Mouse (Mus musculus) kidney, adult 2 months (tissue): ENCODE data around the gene Dhx38. TPM values are rescaled to one million over a fixed set of nuclear protein-coding genes. Genes with fewer than 3 reads are reported as not detected.

ENCODE experiments used
- DNase-seq: peaks from one replicate; pipeline ENCODE4 v3.0.0; 2021
- H3K27ac ChIP-seq: fragments of 200-500 bp; 2 replicates; pipeline ENCODE4 v1.5.1; 2012; ENCODE audit warnings: low read depth, low read length, control low read depth, inconsistent platforms; ENCODE audit not compliant: insufficient read depth
- H3K27me3 ChIP-seq: fragments of 200-500 bp; replicated peaks from 2 replicates; pipeline ENCODE4 v1.6.1; 2012; ENCODE audit warnings: mild to moderate bottlenecking, moderate library complexity, low read length, inconsistent platforms; ENCODE audit not compliant: control insufficient read depth, insufficient read depth
- H3K36me3 ChIP-seq: fragments of 200-500 bp; 2 replicates; pipeline ENCODE4 v1.6.1; 2012; ENCODE audit warnings: mild to moderate bottlenecking, moderate library complexity, low read length, inconsistent platforms; ENCODE audit not compliant: control insufficient read depth, insufficient read depth
- H3K4me1 ChIP-seq: fragments of 200-500 bp; 2 replicates; pipeline ENCODE4 v1.6.1; 2011; ENCODE audit warnings: low read length; ENCODE audit not compliant: control insufficient read depth, insufficient read depth
- H3K4me3 ChIP-seq: fragments of 200-500 bp; 2 replicates; pipeline ENCODE4 v1.5.1; 2011; ENCODE audit warnings: mild to moderate bottlenecking, low read depth, low read length, control low read depth; ENCODE audit not compliant: insufficient read depth
- CTCF ChIP-seq: fragments of 200-500 bp; conservative IDR thresholded peaks from 2 replicates; pipeline ENCODE4 v1.5.1; 2011; ENCODE audit warnings: low read depth, mild to moderate bottlenecking, control low read depth, low read length, moderate library complexity, mixed read lengths; ENCODE audit not compliant: insufficient read depth, insufficient read length
- POLR2A ChIP-seq: fragments of 200-500 bp; IDR thresholded peaks from one replicate; pipeline ENCODE4 v1.6.1; 2011; ENCODE audit warnings: low read depth, low read length, control low read depth
- WGBS: fragments of 180-500 bp; shearing (Covaris S2); methylation state at CpG from one replicate; pipeline ENCODE4 v1.1.7; 2018; 5-methylcytosine and 5-hydroxymethylcytosine counted together
- polyA plus RNA-seq: library from polyadenylated mRNA; depleted of rRNA; stranded (reverse); fragments of >200 nt; gene quantifications from 2 replicates; pipeline ENCODE4 v1.2.3, GENCODE M21; 2012

Dhx38 gene
- polyA plus RNA-seq, 1 experiment: 14.6 TPM

- no peak overlapping the region for H3K27ac ChIP-seq
- no peak for DNase-seq
- no peak for TF ChIP-seq CTCF
Measured at GRCm38 (mm10) chr8:109584293-109584692, 18.6 kb upstream of the Dhx38 start.

GRCm38 (mm10) chr8:109578900-109579301 lies 13.2 kb upstream of the Dhx38 start, which contains the start of gene Hp:
Gene Hp (minus strand): TSS chr8:109579172.
- Histone ChIP-seq H3K4me3 (no peak within 1 kb of the TSS), H3K27me3 (no peaks in the 10 kb centered on the region), H3K4me1 (no peaks in the 10 kb centered on the region), H3K36me3 (no peaks in the 10 kb centered on the region), H3K27ac (no peak within 1 kb of the TSS)
- TF ChIP-seq CTCF (no peak), POLR2A (no peak)
- 33% methylated on average over 8 of the region's 8 CpGs for WGBS
- peak; percentile 5 for DNase-seq

More at GRCm38 (mm10) chr8:109584293-109584692, 18.6 kb upstream of the Dhx38 start:
- Histone ChIP-seq H3K27me3 (no peaks in the 10 kb centered on the region), H3K36me3 (no peaks in the 10 kb centered on the region), H3K4me3 (no peak overlapping the region), H3K4me1 (0 out of 2 replicates have a peak, but pooled peaks cover 2% of the 10 kb centered on the region)
- 82% methylated on average over 4 of the region's 4 CpGs for WGBS

GRCm38 (mm10) chr8:109576311-109576710 lies 10.7 kb upstream of the Dhx38 start:
- WGBS: 68% methylated on average over 4 of the region's 4 CpGs
- no peak for DNase-seq
- TF ChIP-seq POLR2A (no peak), CTCF (no peak)
- no peak overlapping the region for H3K27ac ChIP-seq
- H3K27me3 ChIP-seq: no peaks in the 10 kb centered on the region
- no peaks in the 10 kb centered on the region for H3K36me3 ChIP-seq
- no peaks in the 10 kb centered on the region for H3K4me1 ChIP-seq
- no peak overlapping the region for H3K4me3 ChIP-seq

- no peak for DNase-seq
- no peaks in the 10 kb centered on the region for H3K36me3 ChIP-seq
- no peaks in the 10 kb centered on the region for H3K27me3 ChIP-seq
- H3K4me1 ChIP-seq: 0 out of 2 replicates have a peak, but pooled peaks cover 5% of the 10 kb centered on the region
- WGBS: 89% methylated on average over 12 of the region's 12 CpGs
- H3K4me3 ChIP-seq: no peak overlapping the region
- TF ChIP-seq POLR2A (no peak), CTCF (no peak)
- H3K27ac ChIP-seq: no peak overlapping the region
Measured at GRCm38 (mm10) chr8:109571139-109571538, 5.5 kb upstream of the Dhx38 start.

- Histone ChIP-seq H3K27ac (peak overlapping the region; percentile 79; the same call in 1 of the 2 replicates), H3K36me3 (peaks cover 1% of the 10 kb centered on the region; the same call in 1 of the 2 replicates), H3K27me3 (no peaks in the 10 kb centered on the region), H3K4me3 (peak overlapping the region; percentile 85), H3K4me1 (0 out of 2 replicates have a peak, but pooled peaks cover 5% of the 10 kb centered on the region)
- 3% methylated on average over 10 of the region's 10 CpGs for WGBS
- TF ChIP-seq CTCF: no peak
- DNase-seq: no peak
Measured at GRCm38 (mm10) chr8:109564766-109565165, 895 bp downstream of the Dhx38 start.

- no peak for TF ChIP-seq CTCF
- Histone ChIP-seq H3K4me1 (0 out of 2 replicates have a peak, but pooled peaks cover 5% of the 10 kb centered on the region), H3K4me3 (no peak overlapping the region), H3K36me3 (peaks cover 3% of the 10 kb centered on the region; the same call in 1 of the 2 replicates), H3K27ac (no peak overlapping the region), H3K27me3 (no peaks in the 10 kb centered on the region)
- no peak for DNase-seq
- WGBS: 62% methylated on average over 2 of the region's 2 CpGs
Measured at GRCm38 (mm10) chr8:109563881-109564280, 1.8 kb downstream of the Dhx38 start.

- Histone ChIP-seq H3K4me3 (no peak overlapping the region), H3K27ac (no peak overlapping the region), H3K4me1 (no peaks in the 10 kb centered on the region), H3K27me3 (no peaks in the 10 kb centered on the region), H3K36me3 (0 out of 2 replicates have a peak, but pooled peaks cover 3% of the 10 kb centered on the region)
- WGBS: 45% methylated on average over 3 of the region's 3 CpGs
- DNase-seq: no peak
- TF ChIP-seq CTCF (peak; percentile 44), POLR2A (no peak)
Measured at GRCm38 (mm10) chr8:109551663-109552062, 14.0 kb downstream of the Dhx38 start.

- WGBS: 29% methylated on average over 3 of the region's 3 CpGs
- Histone ChIP-seq H3K4me3 (no peak overlapping the region), H3K4me1 (no peaks in the 10 kb centered on the region), H3K36me3 (no peaks in the 10 kb centered on the region), H3K27me3 (no peaks in the 10 kb centered on the region), H3K27ac (no peak overlapping the region)
- no peak for TF ChIP-seq POLR2A
- TF ChIP-seq CTCF: no peak
- DNase-seq: no peak
Measured at GRCm38 (mm10) chr8:109544049-109544448, 21.6 kb downstream of the Dhx38 start.
